Mouse (Mus musculus): ENCODE measurements around the gene Rab25. TPM values are rescaled to one million over a fixed set of nuclear protein-coding genes. Genes with fewer than 3 reads are reported as not detected.

The Rab25 gene
- polyA plus RNA-seq, 1 experiment from 2014 or later, result 36.4 TPM

DNA sequence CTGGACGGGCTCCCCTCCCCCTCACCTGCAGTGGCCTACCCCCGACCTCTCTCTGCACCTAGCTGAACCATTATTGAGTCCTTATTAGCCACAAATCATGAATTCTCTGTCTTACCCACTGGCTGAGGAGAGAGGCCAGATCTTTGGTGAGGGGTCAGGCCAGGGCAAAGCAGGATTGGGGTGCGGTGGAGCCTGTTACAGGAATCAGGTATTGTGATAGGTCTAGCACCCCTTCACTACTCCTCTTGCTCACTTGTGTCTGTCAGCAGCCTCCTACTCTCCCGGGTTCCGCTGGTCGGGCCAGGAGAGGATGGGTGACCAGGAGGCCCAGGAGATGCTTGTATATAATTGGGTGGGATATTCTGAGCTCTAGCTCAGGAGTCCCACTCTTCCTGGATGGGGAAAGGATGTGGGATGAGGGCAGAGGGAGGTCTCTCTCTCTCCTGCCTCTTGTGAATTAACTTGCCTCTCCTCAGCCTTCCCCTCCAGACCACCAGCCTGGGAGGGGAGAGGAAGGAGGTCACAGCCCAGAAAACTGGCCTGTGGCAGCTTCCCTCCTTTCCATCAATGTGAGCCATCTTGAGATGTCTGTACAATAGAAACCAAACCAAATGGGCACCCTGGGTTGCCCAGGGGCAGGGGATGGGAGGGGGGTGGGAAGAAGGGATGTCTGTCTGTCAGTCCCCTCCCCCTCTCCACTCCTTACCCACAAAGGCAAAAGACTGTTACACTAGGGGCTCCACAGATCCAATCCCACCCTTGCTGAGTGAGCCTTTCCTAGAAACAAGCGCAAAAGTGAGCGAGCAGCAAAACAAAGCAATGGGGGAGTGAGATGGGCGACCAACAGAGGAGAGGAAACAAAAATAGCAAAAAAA is 9.6 kb downstream of the Rab25 start:
- H3K4me1 ChIP-seq, result peaks cover 66% of the 10 kb centered on the region

DNA sequence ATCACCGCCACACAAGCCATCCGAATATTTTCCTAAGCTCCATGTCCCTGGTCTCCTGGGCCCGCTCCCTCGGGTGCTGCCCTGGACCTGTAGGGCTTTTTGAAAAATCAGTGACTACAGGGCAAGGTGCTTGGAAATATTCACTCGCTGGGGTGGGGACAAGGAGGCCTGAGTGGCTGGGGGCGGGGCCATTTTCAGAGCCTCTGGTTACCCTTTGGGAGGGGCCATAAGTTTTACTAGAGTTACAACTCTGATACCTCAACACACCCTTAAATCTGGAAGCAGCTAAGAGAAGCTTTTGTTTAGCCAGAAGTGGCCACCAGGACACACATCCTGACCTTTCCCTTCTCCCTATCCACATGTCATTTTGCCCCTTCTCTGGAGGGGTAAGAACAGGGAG is 11.0 kb downstream of the Rab25 start:
- Histone ChIP-seq H3K27ac (peak overlapping the region; percentile 73; the same call in 1 of the 2 replicates), H3K4me3 (peak overlapping the region; percentile 89; the same call in 1 of the 2 replicates), H3K36me3 (peaks cover 45% of the 10 kb centered on the region), H3K4me1 (peaks cover 66% of the 10 kb centered on the region), H3K27me3 (no peaks in the 10 kb centered on the region), H3K9me3 (no peaks in the 10 kb centered on the region), H3K9ac (no peak overlapping the region), H3K4me2 (peak overlapping the region; percentile 87; the same call in 1 of the 2 replicates)
- WGBS, result 50% methylated on average over 6 of the region's 6 CpGs
- no peak for ATAC-seq (ENCODE audit: borderline replicate concordance, extremely low read depth, low FRiP score, low TSS enrichment)

More for the DNA sequence above, 9.6 kb downstream of the Rab25 start:
- no peak for ATAC-seq (ENCODE audit: borderline replicate concordance, extremely low read depth, low FRiP score, low TSS enrichment)
- Histone ChIP-seq H3K4me2 (no peak overlapping the region), H3K27me3 (no peaks in the 10 kb centered on the region), H3K4me3 (no peak overlapping the region), H3K9ac (0 out of 2 replicates have a peak overlapping the region, but pooled peaks have one; percentile 7), H3K36me3 (peaks cover 45% of the 10 kb centered on the region), H3K27ac (peak overlapping the region; percentile 29; the same call in 1 of the 2 replicates), H3K9me3 (no peaks in the 10 kb centered on the region)
- 54% methylated on average over 9 of the region's 9 CpGs for WGBS

DNA sequence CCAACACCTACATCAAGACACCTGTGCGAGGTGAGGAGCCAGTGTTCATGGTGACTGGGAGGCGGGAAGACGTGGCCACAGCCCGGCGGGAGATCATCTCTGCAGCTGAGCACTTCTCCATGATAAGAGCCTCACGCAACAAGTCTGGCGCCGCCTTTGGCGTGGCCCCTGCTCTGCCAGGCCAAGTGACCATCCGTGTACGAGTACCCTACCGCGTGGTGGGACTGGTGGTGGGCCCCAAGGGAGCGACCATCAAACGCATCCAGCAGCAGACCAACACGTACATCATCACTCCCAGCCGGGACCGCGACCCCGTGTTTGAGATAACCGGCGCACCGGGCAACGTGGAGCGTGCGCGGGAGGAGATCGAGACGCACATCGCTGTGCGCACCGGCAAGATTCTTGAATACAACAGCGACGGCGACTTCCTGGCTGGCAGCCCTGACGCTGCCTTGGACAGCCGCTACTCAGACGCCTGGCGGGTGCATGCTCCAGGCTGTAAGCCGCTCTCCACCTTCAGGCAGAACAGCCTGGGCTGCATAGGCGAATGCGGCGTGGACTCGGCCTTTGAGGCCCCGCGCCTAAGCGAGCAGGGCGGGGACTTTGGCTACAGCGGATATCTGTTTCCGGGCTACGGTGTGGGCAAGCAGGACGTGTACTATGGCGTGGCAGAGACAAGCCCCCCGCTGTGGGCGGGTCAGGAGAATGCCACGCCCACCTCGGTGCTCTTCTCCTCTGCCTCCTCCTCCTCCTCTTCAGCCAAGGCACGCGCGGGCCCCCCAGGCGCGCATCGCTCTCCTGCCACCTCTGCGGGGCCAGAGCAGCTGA is 11.8 kb downstream of the Rab25 start:
- Histone ChIP-seq H3K9ac (peak overlapping the region; percentile 26; the same call in 1 of the 2 replicates), H3K4me2 (peak overlapping the region; percentile 87), H3K9me3 (no peaks in the 10 kb centered on the region), H3K4me3 (peak overlapping the region; percentile 89), H3K4me1 (peaks cover 66% of the 10 kb centered on the region), H3K27ac (peak overlapping the region; percentile 73), H3K36me3 (peaks cover 45% of the 10 kb centered on the region), H3K27me3 (no peaks in the 10 kb centered on the region)
- 3% methylated on average over 58 of the region's 64 CpGs for WGBS
- peak; percentile 56 for ATAC-seq (ENCODE audit: borderline replicate concordance, extremely low read depth, low FRiP score, low TSS enrichment)

DNA sequence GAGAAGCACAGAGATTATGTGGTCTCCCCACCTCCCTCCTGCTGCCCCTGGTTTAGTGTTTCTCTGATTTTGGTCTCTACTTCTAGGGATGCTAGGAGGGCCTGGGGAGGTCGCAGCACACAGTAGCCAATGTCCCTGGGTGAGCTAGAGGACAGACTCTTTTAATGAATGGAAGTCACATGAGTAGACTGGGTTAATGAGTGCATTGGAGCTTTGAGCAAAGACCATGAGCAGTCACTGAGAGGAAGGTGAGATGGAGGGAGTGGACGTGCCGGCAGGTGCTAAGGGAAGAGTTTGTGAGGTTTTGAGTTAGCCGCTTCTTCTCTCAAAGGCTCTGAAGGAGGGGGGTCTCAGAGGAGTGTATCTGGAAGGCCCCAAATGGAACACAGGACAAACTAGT is 12.6 kb downstream of the Rab25 start:
- Histone ChIP-seq H3K36me3 (peaks cover 42% of the 10 kb centered on the region), H3K9me3 (no peaks in the 10 kb centered on the region), H3K4me3 (peak overlapping the region; percentile 89), H3K27ac (0 out of 2 replicates have a peak overlapping the region, but pooled peaks have one; percentile 73), H3K4me2 (peak overlapping the region; percentile 87), H3K27me3 (no peaks in the 10 kb centered on the region), H3K4me1 (peaks cover 64% of the 10 kb centered on the region), H3K9ac (peak overlapping the region; percentile 96; the same call in 1 of the 2 replicates)
- no peak for ATAC-seq (ENCODE audit: borderline replicate concordance, extremely low read depth, low FRiP score, low TSS enrichment)
- WGBS, result 40% methylated on average over 4 of the region's 4 CpGs

DNA sequence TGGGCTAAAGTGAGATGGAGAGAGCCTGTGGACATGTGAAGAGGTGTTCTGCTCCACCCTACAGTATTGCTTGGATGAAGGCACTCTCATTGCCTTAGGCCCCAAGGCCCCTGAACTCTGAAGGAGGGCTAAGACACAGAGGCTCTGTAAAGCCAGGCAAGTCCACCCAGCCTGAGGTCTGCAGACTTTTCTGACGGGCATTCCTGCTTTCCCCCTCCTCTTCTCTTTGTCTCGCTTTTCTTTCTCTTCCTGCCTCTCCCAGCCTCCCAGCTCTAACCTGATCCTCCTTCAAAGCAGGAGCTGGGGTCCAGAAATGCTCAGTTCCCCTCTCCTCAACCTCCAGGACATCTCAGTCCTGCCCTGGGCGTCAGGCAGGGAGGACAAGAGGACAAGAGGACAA is 13.1 kb downstream of the Rab25 start:
- H3K9me3 ChIP-seq, result no peaks in the 10 kb centered on the region
- peaks cover 64% of the 10 kb centered on the region for H3K4me1 ChIP-seq
- peaks cover 37% of the 10 kb centered on the region for H3K36me3 ChIP-seq
- no peaks in the 10 kb centered on the region for H3K27me3 ChIP-seq
- H3K9ac ChIP-seq, result peak overlapping the region; percentile 96
- H3K4me2 ChIP-seq, result peak overlapping the region; percentile 87
- no peak for ATAC-seq (ENCODE audit: borderline replicate concordance, extremely low read depth, low FRiP score, low TSS enrichment)
- H3K4me3 ChIP-seq, result peak overlapping the region; percentile 89
- WGBS, result 14% methylated on average over 3 of the region's 3 CpGs
- no peak overlapping the region for H3K27ac ChIP-seq

DNA sequence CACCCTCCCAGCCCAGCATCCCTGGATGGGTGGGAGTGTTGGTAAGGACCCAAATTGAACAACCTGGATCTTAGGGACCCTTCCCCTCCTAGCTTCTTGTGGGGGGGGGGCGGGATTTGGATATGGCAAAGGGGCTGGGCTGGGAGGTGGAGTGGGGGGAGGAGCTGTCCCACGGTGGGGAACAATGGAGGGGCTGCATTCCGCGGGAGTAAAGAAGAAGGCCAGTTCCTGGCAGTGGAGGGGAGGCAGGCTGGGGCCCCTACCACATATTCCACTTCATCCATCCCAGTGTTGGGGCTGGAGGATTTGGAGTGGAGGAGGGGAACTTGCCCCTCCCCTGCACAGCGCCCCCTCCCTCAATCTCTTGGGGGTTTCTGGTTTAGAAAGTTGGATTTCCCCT is 14.4 kb downstream of the Rab25 start:
- Histone ChIP-seq H3K9ac (peak overlapping the region; percentile 96), H3K27ac (peak overlapping the region; percentile 96), H3K4me2 (peak overlapping the region; percentile 87), H3K4me3 (peak overlapping the region; percentile 89), H3K27me3 (no peaks in the 10 kb centered on the region), H3K36me3 (peaks cover 29% of the 10 kb centered on the region), H3K9me3 (no peaks in the 10 kb centered on the region), H3K4me1 (peaks cover 68% of the 10 kb centered on the region)
- no peak for ATAC-seq (ENCODE audit: borderline replicate concordance, extremely low read depth, low FRiP score, low TSS enrichment)
- 0% methylated on average over 2 of the region's 5 CpGs for WGBS

DNA sequence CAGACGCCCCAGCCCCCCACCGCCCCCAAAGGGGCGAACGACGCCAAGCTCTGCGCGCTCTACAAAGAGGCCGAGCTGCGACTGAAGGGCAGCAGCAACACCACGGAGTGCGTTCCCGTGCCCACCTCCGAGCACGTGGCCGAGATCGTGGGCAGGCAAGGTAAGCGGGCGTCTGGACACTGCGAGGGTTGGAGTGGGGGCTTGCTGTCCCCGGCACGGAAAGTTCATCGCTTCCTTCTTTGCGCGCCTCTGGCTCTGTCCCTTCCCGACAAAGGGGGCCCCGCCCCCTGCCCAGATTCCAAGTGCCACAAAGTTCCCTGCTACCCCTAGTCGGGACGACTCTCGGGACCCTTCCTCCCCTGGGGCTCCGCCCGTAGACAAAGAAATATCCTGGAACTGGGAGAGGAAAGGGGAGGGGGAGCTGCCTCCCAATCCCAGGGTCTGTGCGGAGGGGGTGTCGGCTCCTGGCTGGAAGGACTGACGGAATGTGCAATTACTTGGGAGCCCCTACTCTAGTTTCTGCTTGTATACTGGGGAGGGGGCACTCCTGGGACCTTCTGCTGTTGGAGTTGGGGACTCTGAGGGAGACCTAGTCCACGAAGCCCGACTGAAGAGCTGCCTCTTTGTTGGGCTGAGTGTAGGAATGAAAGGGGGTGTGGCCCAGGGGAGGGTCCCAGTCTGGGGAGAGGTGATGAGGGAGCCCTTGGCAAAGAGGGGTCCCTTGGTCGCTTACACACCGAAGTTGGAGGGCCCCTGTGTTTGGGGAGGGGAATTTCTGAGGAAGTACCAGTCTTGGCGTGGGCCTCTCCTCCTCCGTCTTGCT is 15.2 kb downstream of the Rab25 start:
- no peaks in the 10 kb centered on the region for H3K27me3 ChIP-seq
- H3K27ac ChIP-seq, result peak overlapping the region; percentile 96
- peaks cover 65% of the 10 kb centered on the region for H3K4me1 ChIP-seq
- peak overlapping the region; percentile 87 for H3K4me2 ChIP-seq
- H3K9ac ChIP-seq, result peak overlapping the region; percentile 96
- no peaks in the 10 kb centered on the region for H3K9me3 ChIP-seq
- peak overlapping the region; percentile 89 for H3K4me3 ChIP-seq
- ATAC-seq (ENCODE audit: borderline replicate concordance, extremely low read depth, low FRiP score, low TSS enrichment), result peak; percentile 19
- peaks cover 20% of the 10 kb centered on the region for H3K36me3 ChIP-seq
- WGBS, result under 1% methylated on average over 40 of the region's 40 CpGs

DNA sequence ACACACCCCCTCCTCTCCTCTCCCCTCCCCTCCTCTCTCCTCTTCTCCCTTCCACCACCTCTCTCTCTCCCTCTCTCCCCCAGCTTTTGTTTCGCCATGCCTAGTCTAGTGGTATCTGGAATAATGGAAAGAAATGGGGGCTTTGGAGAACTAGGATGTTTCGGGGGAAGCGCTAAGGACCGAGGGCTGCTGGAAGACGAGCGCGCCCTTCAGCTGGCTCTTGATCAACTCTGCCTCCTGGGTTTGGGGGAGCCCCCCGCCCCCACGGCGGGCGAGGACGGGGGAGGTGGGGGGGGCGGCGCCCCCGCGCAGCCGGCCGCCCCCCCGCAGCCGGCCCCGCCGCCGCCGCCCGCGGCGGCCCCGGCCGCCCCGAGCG is 15.8 kb downstream of the Rab25 start, which contains the start of gene Mex3a:
Gene Mex3a (plus strand): TSS at position 97 of the 376 bp plus-strand sequence.
- H3K27ac ChIP-seq, result peak within 1 kb of the TSS; percentile 96
- H3K36me3 ChIP-seq, result peaks cover 14% of the 10 kb centered on the region
- peak within 1 kb of the TSS; percentile 89 for H3K4me3 ChIP-seq
- peak within 1 kb of the TSS; percentile 87 for H3K4me2 ChIP-seq
- no peaks in the 10 kb centered on the region for H3K27me3 ChIP-seq
- H3K9me3 ChIP-seq, result no peaks in the 10 kb centered on the region
- peaks cover 67% of the 10 kb centered on the region for H3K4me1 ChIP-seq
- H3K9ac ChIP-seq, result peak within 1 kb of the TSS; percentile 96
- peak; percentile 1; the same call in 1 of the 2 replicates for ATAC-seq (ENCODE audit: borderline replicate concordance, extremely low read depth, low FRiP score, low TSS enrichment)
- WGBS, result 4% methylated on average over 7 of the region's 31 CpGs

GRCm38 (mm10) chr3:88531348-88532298 is 16.5 kb downstream of the Rab25 start:
- H3K27ac ChIP-seq, result peak overlapping the region; percentile 96
- under 1% methylated on average over 56 of the region's 63 CpGs for WGBS
- peak overlapping the region; percentile 96 for H3K9ac ChIP-seq
- H3K36me3 ChIP-seq, result peaks cover 8% of the 10 kb centered on the region
- ATAC-seq (ENCODE audit: borderline replicate concordance, extremely low read depth, low FRiP score, low TSS enrichment), result peak; percentile 85
- no peaks in the 10 kb centered on the region for H3K27me3 ChIP-seq
- H3K4me2 ChIP-seq, result peak overlapping the region; percentile 87
- H3K4me1 ChIP-seq, result peaks cover 62% of the 10 kb centered on the region
- H3K9me3 ChIP-seq, result no peaks in the 10 kb centered on the region
- H3K4me3 ChIP-seq, result peak overlapping the region; percentile 89

Data from lung, embryonic 15.5 days (tissue).